Mouse (Mus musculus) liver, embryonic 13.5 days (tissue): ENCODE data around the gene Ahnak2. TPM values are rescaled to one million over a fixed set of nuclear protein-coding genes. Genes with fewer than 3 reads are reported as not detected.
A peak's percentile ranks its signal among the peaks of the same experiment; 100 is the strongest.
"Not testable (repeated sequence)": the region's sequence is repeated elsewhere in the genome, so short reads cannot be mapped to it uniquely, and the experiment has no call there.

Experiments used
- ATAC-seq: fragments of 200-750 bp; cut with Nextera tagmentation; 2 replicates; pipeline ENCODE4 v1.8.0; 2017; ENCODE audit warnings: low read depth, mild to moderate bottlenecking, moderate number of reproducible peaks, moderate library complexity
- DNase-seq: peaks from one replicate; pipeline ENCODE4 v3.0.0; 2022
- H3K27ac ChIP-seq: fragments of 300-500 bp; sonication (generic); 2 replicates; pipeline ENCODE4 v1.5.1; 2015; ENCODE audit warnings: moderate library complexity, mild to moderate bottlenecking, inconsistent platforms
- H3K27me3 ChIP-seq: fragments of 300-500 bp; sonication (generic); 2 replicates; pipeline ENCODE4 v1.6.1; 2015; ENCODE audit warnings: mild to moderate bottlenecking, inconsistent platforms
- H3K36me3 ChIP-seq: fragments of 300-500 bp; sonication (generic); 2 replicates; pipeline ENCODE4 v1.6.1; 2015; ENCODE audit warnings: mild to moderate bottlenecking, inconsistent platforms
- H3K4me1 ChIP-seq: fragments of 300-500 bp; sonication (generic); replicated peaks from 2 replicates; pipeline ENCODE4 v1.6.1; 2015; ENCODE audit warnings: inconsistent platforms
- H3K4me2 ChIP-seq: fragments of 300-500 bp; sonication (generic); 2 replicates; pipeline ENCODE4 v1.6.1; 2015; ENCODE audit warnings: inconsistent platforms, mild to moderate bottlenecking, moderate library complexity
- H3K4me3 ChIP-seq: fragments of 300-500 bp; sonication (generic); replicated peaks from 2 replicates; pipeline ENCODE4 v1.5.1; 2015; ENCODE audit warnings: mild to moderate bottlenecking, inconsistent platforms
- H3K9ac ChIP-seq: fragments of 300-500 bp; sonication (generic); 2 replicates; pipeline ENCODE4 v1.6.1; 2015; ENCODE audit warnings: mild to moderate bottlenecking, inconsistent platforms
- H3K9me3 ChIP-seq: fragments of 300-500 bp; sonication (generic); replicated peaks from 2 replicates; pipeline ENCODE4 v1.6.1; 2016; ENCODE audit warnings: inconsistent platforms
- WGBS: fragments of 180-500 bp; shearing (Covaris S2); methylation state at CpG from one replicate; pipeline ENCODE4 v1.1.7; 2015; ENCODE audit not compliant: insufficient replicate concordance; 5-methylcytosine and 5-hydroxymethylcytosine counted together
- polyA plus RNA-seq: library from polyadenylated mRNA; unstranded; fragments of >200 nt; fragmentation: Nextera tagmentation; extraction: Ambion mirVana; gene quantifications from 2 replicates; pipeline ENCODE4 v1.2.1, GENCODE M21; 2015

Gene Ahnak2
- polyA plus RNA-seq, result 0.13 and 0.15 TPM in 2 replicates

GRCm38 (mm10) chr12:112801864-112802846, at the start of gene Ahnak2:
TSS of gene Ahnak2 (minus strand) at chr12:112802657.
- H3K4me3 ChIP-seq, result peak within 1 kb of the TSS; percentile 50
- H3K36me3 ChIP-seq, result no peaks in the 10 kb centered on the region
- H3K27me3 ChIP-seq, result peaks cover 64% of the 10 kb centered on the region
- no peaks in the 10 kb centered on the region for H3K9me3 ChIP-seq
- peaks cover 9% of the 10 kb centered on the region for H3K4me1 ChIP-seq
- no peak within 1 kb of the TSS for H3K27ac ChIP-seq
- 4% methylated on average over 57 of the region's 69 CpGs for WGBS
- H3K4me2 ChIP-seq, result peak within 1 kb of the TSS; percentile 73
- DNase-seq, result no peak
- no peak; the same call in 1 of the 2 replicates for ATAC-seq
- 0 out of 2 replicates have a peak within 1 kb of the TSS, but pooled peaks have one; percentile 22 for H3K9ac ChIP-seq

- DNase-seq (no peak), ATAC-seq (no peak)
- no peaks in the 10 kb centered on the region for H3K27me3 ChIP-seq
- H3K9ac ChIP-seq, result no peak overlapping the region
- 36% methylated on average over 8 of the region's 8 CpGs for WGBS
- no peak overlapping the region for H3K27ac ChIP-seq
- H3K4me3 ChIP-seq, result no peak overlapping the region
- no peaks in the 10 kb centered on the region for H3K9me3 ChIP-seq
- no peaks in the 10 kb centered on the region for H3K4me1 ChIP-seq
- H3K4me2 ChIP-seq, result no peak overlapping the region
- H3K36me3 ChIP-seq, result no peaks in the 10 kb centered on the region
These were observed 48.7 kb upstream of the Ahnak2 start for GRCm38 (mm10) chr12:112851116-112851515.

- no peak for DNase-seq
- no peaks in the 10 kb centered on the region for H3K4me1 ChIP-seq
- H3K9me3 ChIP-seq, result no peaks in the 10 kb centered on the region
- H3K4me3 ChIP-seq, result no peak overlapping the region
- H3K4me2 ChIP-seq, result no peak overlapping the region
- no peaks in the 10 kb centered on the region for H3K36me3 ChIP-seq
- H3K27me3 ChIP-seq, result no peaks in the 10 kb centered on the region
- no peak for ATAC-seq
- H3K27ac ChIP-seq, result no peak overlapping the region
- H3K9ac ChIP-seq, result no peak overlapping the region
- WGBS, result 80% methylated on average over 9 of the region's 9 CpGs
These were observed 47.9 kb upstream of the Ahnak2 start for GRCm38 (mm10) chr12:112850344-112850743.

GRCm38 (mm10) chr12:112849235-112850022, 47.0 kb upstream of the Ahnak2 start:
- no peaks in the 10 kb centered on the region for H3K9me3 ChIP-seq
- H3K4me2 ChIP-seq, result no peak overlapping the region
- no peaks in the 10 kb centered on the region for H3K36me3 ChIP-seq
- DNase-seq (no peak), ATAC-seq (no peak)
- no peak overlapping the region for H3K27ac ChIP-seq
- H3K4me1 ChIP-seq, result no peaks in the 10 kb centered on the region
- no peak overlapping the region for H3K9ac ChIP-seq
- 53% methylated on average over 11 of the region's 11 CpGs for WGBS
- no peaks in the 10 kb centered on the region for H3K27me3 ChIP-seq
- no peak overlapping the region for H3K4me3 ChIP-seq

- no peak for ATAC-seq
- H3K27ac ChIP-seq, result no peak overlapping the region
These were observed 45.4 kb upstream of the Ahnak2 start for GRCm38 (mm10) chr12:112847880-112848279.

GRCm38 (mm10) chr12:112843803-112844202, 41.3 kb upstream of the Ahnak2 start:
- H3K27me3 ChIP-seq, result no peaks in the 10 kb centered on the region
- 19% methylated on average over 3 of the region's 3 CpGs for WGBS
- no peaks in the 10 kb centered on the region for H3K9me3 ChIP-seq
- H3K4me3 ChIP-seq, result no peak overlapping the region
- no peak overlapping the region for H3K9ac ChIP-seq
- DNase-seq, result peak; percentile 65
- H3K4me2 ChIP-seq, result no peak overlapping the region
- no peak overlapping the region for H3K27ac ChIP-seq
- 0 out of 2 replicates have a peak, but pooled peaks have one; percentile 61 for ATAC-seq
- no peaks in the 10 kb centered on the region for H3K4me1 ChIP-seq
- H3K36me3 ChIP-seq, result no peaks in the 10 kb centered on the region

More at GRCm38 (mm10) chr12:112847880-112848279, 45.4 kb upstream of the Ahnak2 start:
- Histone ChIP-seq H3K4me3 (no peak overlapping the region), H3K9me3 (no peaks in the 10 kb centered on the region), H3K4me2 (no peak overlapping the region), H3K36me3 (no peaks in the 10 kb centered on the region), H3K27me3 (no peaks in the 10 kb centered on the region), H3K9ac (no peak overlapping the region), H3K4me1 (no peaks in the 10 kb centered on the region)
- DNase-seq, result no peak
- 91% methylated on average over 2 of the region's 2 CpGs for WGBS

GRCm38 (mm10) chr12:112842128-112842527, 39.7 kb upstream of the Ahnak2 start:
- H3K27me3 ChIP-seq, H3K4me1 ChIP-seq, ATAC-seq, H3K27ac ChIP-seq, H3K4me2 ChIP-seq, H3K9ac ChIP-seq, H3K9me3 ChIP-seq, DNase-seq, H3K36me3 ChIP-seq, H3K4me3 ChIP-seq: not testable (repeated sequence)
- 64% methylated on average over 2 of the region's 2 CpGs for WGBS

- H3K4me2 ChIP-seq, H3K27ac ChIP-seq, H3K9ac ChIP-seq, H3K4me1 ChIP-seq, H3K9me3 ChIP-seq, H3K4me3 ChIP-seq, H3K36me3 ChIP-seq, DNase-seq, H3K27me3 ChIP-seq, ATAC-seq: not testable (repeated sequence)
- 60% methylated on average over 4 of the region's 4 CpGs for WGBS
These were observed 39.0 kb upstream of the Ahnak2 start for GRCm38 (mm10) chr12:112841338-112841892.

- H3K27ac ChIP-seq, result 0 out of 2 replicates have a peak overlapping the region, but pooled peaks have one; percentile 34
- WGBS, result 50% methylated on average over 25 of the region's 25 CpGs
- no peak overlapping the region for H3K4me2 ChIP-seq
- peak; percentile 54 for ATAC-seq
- H3K4me3 ChIP-seq, result no peak overlapping the region
- no peak overlapping the region for H3K9ac ChIP-seq
- DNase-seq, result no peak
- no peaks in the 10 kb centered on the region for H3K27me3 ChIP-seq
- no peaks in the 10 kb centered on the region for H3K4me1 ChIP-seq
- no peaks in the 10 kb centered on the region for H3K9me3 ChIP-seq
- no peaks in the 10 kb centered on the region for H3K36me3 ChIP-seq
These were observed 38.0 kb upstream of the Ahnak2 start for GRCm38 (mm10) chr12:112840209-112841086.

GRCm38 (mm10) chr12:112835046-112835445, 32.6 kb upstream of the Ahnak2 start:
- H3K36me3 ChIP-seq, result peaks cover 9% of the 10 kb centered on the region
- no peak overlapping the region for H3K4me2 ChIP-seq
- 69% methylated on average over 2 of the region's 2 CpGs for WGBS
- no peak overlapping the region for H3K4me3 ChIP-seq
- no peak overlapping the region for H3K9ac ChIP-seq
- H3K9me3 ChIP-seq, result no peaks in the 10 kb centered on the region
- peaks cover 36% of the 10 kb centered on the region for H3K4me1 ChIP-seq
- H3K27ac ChIP-seq, result no peak overlapping the region
- ATAC-seq (no peak), DNase-seq (no peak)
- no peaks in the 10 kb centered on the region for H3K27me3 ChIP-seq
